Mouse (Mus musculus) spleen, adult 2 months (tissue): ENCODE results near the gene Srgap3. TPM values are rescaled to one million over a fixed set of nuclear protein-coding genes. Genes with fewer than 3 reads are reported as not detected.
A peak's percentile ranks its signal among the peaks of the same experiment; 100 is the strongest.

Experiments
- DNase-seq, 2 experiments: peaks; one replicate each; pipeline versions ENCODE4 v3.0.0 to v3.0.0-alpha.2; 2012 to 2021; ENCODE audit warnings: low spot score in 2 of 2, low read depth in 1 of 2
- H3K27ac ChIP-seq: fragments of 200-500 bp; 2 replicates; pipeline ENCODE4 v1.5.1; 2012; ENCODE audit warnings: low read length, inconsistent platforms; ENCODE audit not compliant: insufficient read depth
- H3K27me3 ChIP-seq: fragments of 200-500 bp; 2 replicates; pipeline ENCODE4 v1.6.1; 2012; ENCODE audit warnings: mild to moderate bottlenecking, moderate library complexity, low read length, inconsistent platforms; ENCODE audit not compliant: control insufficient read depth, insufficient read depth
- H3K36me3 ChIP-seq: fragments of 200-500 bp; 2 replicates; pipeline ENCODE4 v1.6.1; 2012; ENCODE audit warnings: mild to moderate bottlenecking, low read length, inconsistent platforms; ENCODE audit not compliant: control insufficient read depth, insufficient read depth
- H3K4me1 ChIP-seq: fragments of 200-500 bp; 2 replicates; pipeline ENCODE4 v1.6.1; 2011; ENCODE audit warnings: inconsistent platforms; ENCODE audit not compliant: control insufficient read depth, insufficient read depth, insufficient read length
- H3K4me3 ChIP-seq: fragments of 200-500 bp; 2 replicates; pipeline ENCODE4 v1.5.1; 2011; ENCODE audit warnings: mild to moderate bottlenecking, inconsistent platforms; ENCODE audit not compliant: insufficient read depth, insufficient read length; ENCODE audit errors: extremely low read depth
- CTCF ChIP-seq: fragments of 200-500 bp; IDR thresholded peaks from 2 replicates; pipeline ENCODE4 v1.5.1; 2011; ENCODE audit warnings: mild to moderate bottlenecking, inconsistent platforms; ENCODE audit not compliant: insufficient read depth, insufficient read length, insufficient replicate concordance; ENCODE audit errors: extremely low read depth
- POLR2A ChIP-seq: fragments of 200-500 bp; IDR thresholded peaks from 2 replicates; pipeline ENCODE4 v1.6.1; 2011; ENCODE audit warnings: low read depth, low read length, inconsistent platforms
- WGBS: fragments of 180-500 bp; shearing (Covaris S2); methylation state at CpG from one replicate; pipeline ENCODE4 v1.1.7; 2018; 5-methylcytosine and 5-hydroxymethylcytosine counted together
- polyA plus RNA-seq: library from polyadenylated mRNA; depleted of rRNA; stranded (reverse); fragments of >200 nt; gene quantifications from 2 replicates; pipeline ENCODE4 v1.2.3, GENCODE M21; 2012

Srgap3 gene
- polyA plus RNA-seq, 1 experiment, result 2.7 TPM

DNA sequence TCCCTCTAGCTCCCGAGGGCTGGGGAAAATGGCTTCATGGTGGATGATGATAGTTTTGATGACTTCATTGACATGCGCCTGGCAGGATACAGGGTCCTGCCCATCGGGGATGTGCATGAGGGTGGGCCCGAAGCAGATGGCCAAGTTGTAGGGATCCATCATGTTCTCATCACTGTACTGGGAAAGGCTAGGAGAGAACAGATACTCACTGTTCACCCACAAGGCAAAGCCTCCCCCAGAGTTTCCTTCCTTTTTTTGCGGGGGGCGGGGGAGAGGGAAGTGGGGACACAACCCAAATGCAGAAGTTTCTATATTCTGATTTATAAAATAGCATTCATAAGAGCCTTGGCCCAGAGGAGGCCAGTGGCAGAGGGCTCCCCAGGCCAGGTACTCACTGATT lies 208.1 kb downstream of the Srgap3 start:
- H3K27ac ChIP-seq, result peak overlapping the region; percentile 65
- no peak overlapping the region for H3K4me3 ChIP-seq
- TF ChIP-seq CTCF (no peak), POLR2A (no peak)
- no peak for DNase-seq
- no peaks in the 10 kb centered on the region for H3K27me3 ChIP-seq
- no peaks in the 10 kb centered on the region for H3K4me1 ChIP-seq
- no peaks in the 10 kb centered on the region for H3K36me3 ChIP-seq
- 41% methylated on average over 6 of the region's 6 CpGs for WGBS

GRCm38 (mm10) chr6:112736471-112736870 lies 210.6 kb downstream of the Srgap3 start:
- no peaks in the 10 kb centered on the region for H3K4me1 ChIP-seq
- H3K27me3 ChIP-seq, result no peaks in the 10 kb centered on the region
- no peak overlapping the region for H3K27ac ChIP-seq
- TF ChIP-seq POLR2A, result no peak
- TF ChIP-seq CTCF, result no peak
- 95% methylated on average over 3 of the region's 3 CpGs for WGBS
- DNase-seq, result no peak
- no peak overlapping the region for H3K4me3 ChIP-seq
- H3K36me3 ChIP-seq, result no peaks in the 10 kb centered on the region

GRCm38 (mm10) chr6:112735054-112735453 lies 212.0 kb downstream of the Srgap3 start:
- DNase-seq, result no peak
- no peaks in the 10 kb centered on the region for H3K36me3 ChIP-seq
- H3K4me1 ChIP-seq, result no peaks in the 10 kb centered on the region
- H3K4me3 ChIP-seq, result no peak overlapping the region
- no peaks in the 10 kb centered on the region for H3K27me3 ChIP-seq
- no peak overlapping the region for H3K27ac ChIP-seq
- WGBS, result 87% methylated on average over 2 of the region's 2 CpGs
- no peak for TF ChIP-seq POLR2A
- TF ChIP-seq CTCF, result no peak

DNA sequence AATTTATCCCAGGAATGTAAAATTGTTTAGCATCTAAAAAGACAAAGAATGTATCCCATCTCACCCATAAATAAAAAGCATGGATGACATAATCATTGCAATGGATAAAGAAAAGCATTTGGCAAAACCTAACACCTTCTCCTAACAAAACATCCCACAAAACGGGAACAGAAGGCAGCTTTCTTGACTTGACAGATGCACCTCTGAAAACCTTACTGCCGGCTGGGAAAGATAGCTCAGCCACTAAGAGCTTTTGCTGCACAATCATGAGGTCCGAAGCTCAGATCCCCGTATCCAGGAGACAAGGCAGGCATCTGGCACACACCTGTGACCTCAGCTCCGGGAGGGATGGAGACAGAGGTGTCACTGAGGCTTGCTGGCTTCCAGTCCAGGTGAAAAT lies 213.1 kb downstream of the Srgap3 start:
- WGBS, result 90% methylated on average over 5 of the region's 5 CpGs
- Histone ChIP-seq H3K4me1 (no peaks in the 10 kb centered on the region), H3K27me3 (no peaks in the 10 kb centered on the region), H3K27ac (no peak overlapping the region), H3K36me3 (no peaks in the 10 kb centered on the region), H3K4me3 (no peak overlapping the region)
- DNase-seq, result no peak
- no peak for TF ChIP-seq CTCF
- TF ChIP-seq POLR2A, result no peak

DNA sequence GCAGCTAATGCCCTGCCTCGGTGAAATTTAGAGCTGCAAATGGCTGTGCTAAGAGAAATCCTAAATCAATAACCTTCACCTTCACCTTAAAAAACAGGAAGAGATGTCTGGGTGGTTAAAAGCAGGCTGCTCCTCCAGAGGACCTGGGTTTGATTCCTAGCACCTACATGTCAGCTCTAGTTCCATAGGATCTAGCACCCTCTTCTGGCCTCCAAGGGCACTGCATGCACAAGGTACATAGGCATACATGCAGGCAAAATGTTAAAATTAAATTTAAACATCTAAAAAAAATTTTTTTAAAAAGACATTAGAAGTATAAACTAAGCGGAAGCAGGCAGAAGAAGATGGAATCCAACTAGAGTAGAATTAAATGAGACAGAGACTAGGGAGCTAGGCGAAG lies 214.6 kb downstream of the Srgap3 start:
- Histone ChIP-seq H3K36me3 (no peaks in the 10 kb centered on the region), H3K4me3 (no peak overlapping the region), H3K27me3 (no peaks in the 10 kb centered on the region), H3K4me1 (no peaks in the 10 kb centered on the region), H3K27ac (no peak overlapping the region)
- DNase-seq, result no peak
- WGBS, result 96% methylated on average over 3 of the region's 3 CpGs
- TF ChIP-seq POLR2A (no peak), CTCF (no peak)

GRCm38 (mm10) chr6:112731386-112731785 lies 215.7 kb downstream of the Srgap3 start:
- H3K36me3 ChIP-seq, result no peaks in the 10 kb centered on the region
- H3K4me1 ChIP-seq, result no peaks in the 10 kb centered on the region
- TF ChIP-seq POLR2A (no peak), CTCF (no peak)
- 89% methylated on average over 10 of the region's 10 CpGs for whole genome bisulfite sequencing
- no peak for DNase-seq
- H3K27me3 ChIP-seq, result no peaks in the 10 kb centered on the region
- no peak overlapping the region for H3K27ac ChIP-seq
- H3K4me3 ChIP-seq, result no peak overlapping the region

- H3K4me3 ChIP-seq, result no peak overlapping the region
- H3K27me3 ChIP-seq, result no peaks in the 10 kb centered on the region
- DNase-seq, result no peak
- H3K27ac ChIP-seq, result no peak overlapping the region
- 29% methylated on average over 16 of the region's 17 CpGs for WGBS
- no peaks in the 10 kb centered on the region for H3K36me3 ChIP-seq
- no peaks in the 10 kb centered on the region for H3K4me1 ChIP-seq
- TF ChIP-seq POLR2A (no peak), CTCF (no peak)
These were observed 218.2 kb downstream of the Srgap3 start for GRCm38 (mm10) chr6:112728760-112729422.
